Mouse (Mus musculus): ENCODE measurements at regions not wholly inside any gene's neighbourhood (a gene's known extent, or its start where the extent isn't known, plus 50 kb on each side); places are given as distances from the start of the nearest gene placed in this dataset.

GRCm38 (mm10) chr3:117163046-117163445, 194.3 kb upstream of the Palmd start:
- TF ChIP-seq POLR2A (IDR thresholded peaks at IDR 0.05; ENCODE audit: control insufficient read depth, low read depth, low read length) (no peak), CTCF (IDR thresholded peaks at IDR 0.05; ENCODE audit: control insufficient read depth, insufficient read depth, insufficient replicate concordance, low read depth, low read length) (no peak)
